Comparison of ENCODE assay signal across 25 mouse cellular contexts in the genomic region with DNA sequence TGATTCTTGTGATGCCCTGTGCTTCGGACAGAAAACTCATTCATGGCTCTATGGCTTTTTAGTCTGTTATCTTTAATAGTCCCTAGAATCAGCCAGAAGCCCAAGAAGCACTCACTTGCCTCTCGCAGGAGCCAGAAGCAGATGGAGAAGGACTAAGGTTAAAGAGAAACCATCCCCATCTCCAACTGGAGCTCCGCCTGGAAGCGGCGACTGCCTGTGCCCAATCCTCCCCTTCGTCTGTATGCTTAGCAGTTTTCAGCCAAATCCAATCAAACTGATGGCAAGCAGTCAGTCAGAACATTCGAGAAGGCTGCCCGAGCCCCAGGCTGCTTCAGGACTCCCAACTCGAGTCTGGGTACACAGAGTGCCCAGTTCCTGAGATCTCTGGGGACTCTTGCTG. TPM values are rescaled to one million over a fixed set of nuclear protein-coding genes. Genes with fewer than 3 reads are reported as not detected.
A peak's percentile ranks its signal among the peaks of the same experiment; 100 is the strongest.
DNase-seq lines count a peak whose midpoint lies in the region; ATAC-seq and TF ChIP-seq lines count a peak whose summit lies in the region.
"Had no signal": no experiment of that assay in that cellular context is flagged by ENCODE, and none has a peak within 500 bp of the region (broad histone marks: within the 10 kb centered on the region; RNA-seq: fewer than 3 reads in every experiment).

No protein-coding gene starts in this region.

- WGBS in heart, embryonic 13.5 days, result 72% methylated on average over 9 of the region's 9 CpGs
- 73% methylated on average over 9 of the region's 9 CpGs for WGBS in heart, embryonic 11.5 days (ENCODE audit: insufficient replicate concordance)
- 79% methylated on average over 9 of the region's 9 CpGs for WGBS in heart, embryonic 16.5 days
- WGBS in heart, embryonic 12.5 days, result 67% methylated on average over 9 of the region's 9 CpGs
- WGBS in olfactory bulb, adult 2 months, result 43% methylated on average over 9 of the region's 9 CpGs

- H3K4me1 ChIP-seq in heart, embryonic 13.5 days, result peaks cover 61% of the 10 kb centered on the region
- H3K4me1 ChIP-seq in heart, embryonic 11.5 days (ENCODE audit: control insufficient read depth, insufficient read depth, low read length), result peaks cover 11% of the 10 kb centered on the region
- H3K4me1 ChIP-seq in heart, embryonic 16.5 days (ENCODE audit: control insufficient read depth, insufficient read depth, low read length), result peaks cover 36% of the 10 kb centered on the region
- peaks cover 42% of the 10 kb centered on the region for H3K4me1 ChIP-seq in heart, embryonic 12.5 days (replicated peaks)
- peaks cover 37% of the 10 kb centered on the region for H3K4me1 ChIP-seq in olfactory bulb, adult 2 months (ENCODE audit: control insufficient read depth, insufficient read depth, low read length)

- H3K36me3 ChIP-seq in heart, embryonic 13.5 days, result no peaks in the 10 kb centered on the region
- H3K36me3 ChIP-seq in heart, embryonic 11.5 days (ENCODE audit: control insufficient read depth, insufficient read depth, low read length), result no peaks in the 10 kb centered on the region
- H3K36me3 ChIP-seq in heart, embryonic 16.5 days (ENCODE audit: control insufficient read depth, insufficient read depth), result no peaks in the 10 kb centered on the region
- H3K36me3 ChIP-seq in heart, embryonic 12.5 days, result no peaks in the 10 kb centered on the region
- H3K36me3 ChIP-seq: embryonic facial prominence, embryonic 12.5 days; embryonic facial prominence, embryonic 15.5 days; G1E; heart, embryonic 10.5 days had no signal

- DNase-seq in cerebellum, postnatal 14 days, result peak; percentile 51 to 56
- DNase-seq in cerebellum, adult 9-10 months, result no peak
- DNase-seq: adrenal gland, postnatal 10 days; adrenal gland, postnatal 36 days; B cell, adult 2 months; cerebellum, adult 2 months; cerebellum, postnatal 25 days; gastrocnemius, postnatal 25 days; heart, adult 2 months; heart, postnatal 4 days; kidney, adult 2 months had no signal

- no peaks in the 10 kb centered on the region for H3K27me3 ChIP-seq in heart, embryonic 13.5 days (replicated peaks)
- no peaks in the 10 kb centered on the region for H3K27me3 ChIP-seq in heart, embryonic 11.5 days (ENCODE audit: control insufficient read depth, insufficient read depth, low read length)
- no peaks in the 10 kb centered on the region for H3K27me3 ChIP-seq in heart, embryonic 16.5 days (ENCODE audit: control insufficient read depth, insufficient read depth, low read length)
- no peaks in the 10 kb centered on the region; the same call in 1 of the 2 replicates for H3K27me3 ChIP-seq in heart, embryonic 12.5 days (replicated peaks)
- H3K27me3 ChIP-seq: embryonic facial prominence, embryonic 15.5 days; Patski had no signal

- no peak for TF ChIP-seq CTCF in olfactory bulb, adult 2 months (IDR thresholded peaks at IDR 0.05; ENCODE audit: insufficient read depth, low read depth, low read length)

- peak overlapping the region; percentile 36 for H3K27ac ChIP-seq in heart, embryonic 13.5 days (replicated peaks)
- H3K27ac ChIP-seq in heart, embryonic 11.5 days (ENCODE audit: low read depth, low read length), result no peak overlapping the region
- H3K27ac ChIP-seq in heart, embryonic 16.5 days (ENCODE audit: low read length), result peak overlapping the region; percentile 38
- no peak overlapping the region for H3K27ac ChIP-seq in heart, embryonic 12.5 days (ENCODE audit: poor library complexity, severe bottlenecking)
- H3K27ac ChIP-seq in olfactory bulb, adult 2 months (ENCODE audit: insufficient read depth, low read depth, low read length), result peak overlapping the region; percentile 91
- H3K27ac ChIP-seq: embryonic facial prominence, embryonic 12.5 days; embryonic facial prominence, embryonic 15.5 days; heart, adult 2 months; heart, embryonic 10.5 days; hindbrain, embryonic 14.5 days; hindbrain, postnatal 0 days had no signal

- H3K4me3 ChIP-seq in heart, embryonic 13.5 days, result no peak overlapping the region
- H3K4me3 ChIP-seq in heart, embryonic 11.5 days (ENCODE audit: low read depth, low read length), result no peak overlapping the region
- H3K4me3 ChIP-seq in heart, embryonic 16.5 days (ENCODE audit: low read length), result no peak overlapping the region
- H3K4me3 ChIP-seq in heart, embryonic 12.5 days, result no peak overlapping the region
- H3K4me3 ChIP-seq in olfactory bulb, adult 2 months (ENCODE audit: insufficient read depth, low read depth, low read length), result no peak overlapping the region
- H3K4me3 ChIP-seq: embryonic facial prominence, embryonic 12.5 days; embryonic facial prominence, embryonic 15.5 days; heart, adult 2 months; heart, embryonic 10.5 days had no signal

- no peaks in the 10 kb centered on the region for H3K9me3 ChIP-seq in heart, embryonic 13.5 days
- no peaks in the 10 kb centered on the region for H3K9me3 ChIP-seq in heart, embryonic 11.5 days (replicated peaks; ENCODE audit: control insufficient read depth, low read length)
- no peaks in the 10 kb centered on the region for H3K9me3 ChIP-seq in heart, embryonic 16.5 days (replicated peaks; ENCODE audit: control insufficient read depth, low read length)
- H3K9me3 ChIP-seq in heart, embryonic 12.5 days (replicated peaks), result no peaks in the 10 kb centered on the region
- H3K9me3 ChIP-seq: embryonic facial prominence, embryonic 12.5 days; embryonic facial prominence, embryonic 15.5 days; G1E; heart, embryonic 10.5 days had no signal

- H3K9ac ChIP-seq in heart, embryonic 13.5 days, result no peak overlapping the region
- no peak overlapping the region for H3K9ac ChIP-seq in heart, embryonic 11.5 days (ENCODE audit: low read depth, low read length)
- H3K9ac ChIP-seq in heart, embryonic 16.5 days (ENCODE audit: low read length), result no peak overlapping the region
- no peak overlapping the region for H3K9ac ChIP-seq in heart, embryonic 12.5 days
- H3K9ac ChIP-seq: embryonic facial prominence, embryonic 12.5 days; embryonic facial prominence, embryonic 15.5 days; hindbrain, embryonic 14.5 days had no signal

- no peak overlapping the region for H3K4me2 ChIP-seq in heart, embryonic 13.5 days
- H3K4me2 ChIP-seq in heart, embryonic 11.5 days, result no peak overlapping the region
- H3K4me2 ChIP-seq in heart, embryonic 16.5 days (ENCODE audit: low read depth, low read length), result no peak overlapping the region
- H3K4me2 ChIP-seq in heart, embryonic 12.5 days, result no peak overlapping the region
- H3K4me2 ChIP-seq: embryonic facial prominence, embryonic 12.5 days; embryonic facial prominence, embryonic 15.5 days; hindbrain, embryonic 14.5 days had no signal

- ATAC-seq in heart, embryonic 13.5 days (ENCODE audit: extremely low read depth, insufficient number of reproducible peaks, low FRiP score, low TSS enrichment), result no peak
- no peak for ATAC-seq in heart, embryonic 11.5 days (replicated peaks; ENCODE audit: insufficient number of reproducible peaks, low FRiP score, low TSS enrichment)
- no peak for ATAC-seq in heart, embryonic 16.5 days (replicated peaks; ENCODE audit: extremely low read depth, insufficient read depth, low FRiP score)
- ATAC-seq in heart, embryonic 12.5 days (ENCODE audit: insufficient number of reproducible peaks, low FRiP score), result no peak
- ATAC-seq: forebrain, embryonic 14.5 days; hindbrain, postnatal 0 days; intestine, postnatal 0 days; Patski had no signal

- TF ChIP-seq POLR2A in olfactory bulb, adult 2 months (IDR thresholded peaks at IDR 0.05; ENCODE audit: insufficient read depth, low read depth, low read length), result no peak

RNA-seq across cellular contexts. Expression of a gene that starts 50.1 kb away (rescaled TPM):
- polyA plus RNA-seq in heart, embryonic 13.5 days (2015; fragmentation: Nextera tagmentation; extraction: Ambion mirVana), result 42.5 and 51.5 TPM in 2 replicates
- 48.0 and 48.6 TPM in 2 replicates for polyA plus RNA-seq in heart, embryonic 11.5 days (2014; fragmentation: Nextera tagmentation; extraction: Ambion mirVana)
- polyA plus RNA-seq in heart, embryonic 16.5 days (2015; fragmentation: Nextera tagmentation; extraction: Ambion mirVana), result 49.7 and 54.6 TPM in 2 replicates
- polyA plus RNA-seq in heart, embryonic 12.5 days (2016; fragmentation: Nextera tagmentation; extraction: Ambion mirVana), result 46.6 and 48.7 TPM in 2 replicates
- polyA plus RNA-seq in olfactory bulb, adult 2 months (2012; ENCODE audit: insufficient read depth, insufficient read length, low replicate concordance, missing spikeins), result not detected in 2 replicates

RNA-seq across cellular contexts. Expression of a gene that starts 56.7 kb away (rescaled TPM):
- polyA plus RNA-seq in heart, embryonic 13.5 days (2015; fragmentation: Nextera tagmentation; extraction: Ambion mirVana), result 20.3 and 20.4 TPM in 2 replicates
- polyA plus RNA-seq in heart, embryonic 11.5 days (2014; fragmentation: Nextera tagmentation; extraction: Ambion mirVana), result 23.2 and 26.7 TPM in 2 replicates
- polyA plus RNA-seq in heart, embryonic 16.5 days (2015; fragmentation: Nextera tagmentation; extraction: Ambion mirVana), result 24.2 and 30.4 TPM in 2 replicates
- polyA plus RNA-seq in heart, embryonic 12.5 days (2016; fragmentation: Nextera tagmentation; extraction: Ambion mirVana), result 29.6 and 31.2 TPM in 2 replicates
- polyA plus RNA-seq in olfactory bulb, adult 2 months (2012; ENCODE audit: insufficient read depth, insufficient read length, low replicate concordance, missing spikeins), result 34.2 and 262 TPM in 2 replicates

Comparison
In these comparisons a context has a peak if more than half of its experiments do, and no peak if none do; other contexts are left out.
1. H3K27ac ChIP-seq: peak in heart, embryonic 13.5 days (single experiment), heart, embryonic 16.5 days (single experiment) and olfactory bulb, adult 2 months (single experiment); none in heart, embryonic 11.5 days (single experiment) and heart, embryonic 12.5 days (single experiment).